Mouse (Mus musculus) gastrocnemius, postnatal 25 days (tissue): ENCODE measurements around the gene Il12a. TPM values are rescaled to one million over a fixed set of nuclear protein-coding genes. Genes with fewer than 3 reads are reported as not detected.

Source experiments
- DNase-seq: peaks from one replicate; pipeline ENCODE4 v3.0.0; 2022
- long read RNA-seq, 2 experiments: library from polyadenylated mRNA; stranded (forward); transcript quantifications; one replicate each; pipeline ENCODE4 v2.0.0; 2021
- total RNA-seq, 2 experiments: library from RNA; stranded (reverse); gene quantifications; 1 replicate in 1 of 2; 2 replicates in 1 of 2; pipeline ENCODE4 v1.2.3; 2021

The Il12a gene
- 1 to 10 TPM; 5.4 to 5.5 TPM for total RNA-seq
- long read RNA-seq, experiment 1, partial matches to known transcripts: 1 of 70 reads
- long read RNA-seq, experiment 1, other reads (novel, unspliced or antisense): 68 of 70 reads
- long read RNA-seq, experiment 2, transcript Il12a-203 (5 exons, 639 nt): major isoform, 6 of 48 reads
- long read RNA-seq, experiment 2, partial matches to known transcripts: 0 of 48 reads
- long read RNA-seq, experiment 2, other reads (novel, unspliced or antisense): 42 of 48 reads

DNA sequence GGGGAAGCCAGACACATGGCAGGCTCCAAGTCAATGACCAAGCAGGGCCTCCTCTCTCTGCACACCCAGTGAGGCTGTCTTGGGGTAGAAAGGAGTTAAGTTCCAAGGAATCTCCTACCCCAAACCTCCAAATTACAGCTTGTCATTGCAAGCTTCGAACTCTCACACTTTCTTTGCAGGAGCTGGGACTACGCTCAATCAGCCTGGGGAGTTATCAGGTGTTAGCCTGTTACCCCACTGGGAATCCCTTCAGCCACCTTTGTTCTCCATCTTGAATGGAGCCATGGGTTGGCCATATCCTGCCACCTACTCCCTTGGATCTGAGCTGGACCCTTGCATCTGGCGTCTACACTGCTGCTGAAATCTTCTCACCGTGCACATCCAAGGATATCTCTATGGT lies at the start of gene Il12a:
Gene Il12a, plus strand, starts transcription at position 301 of the 400 bp plus-strand sequence.
- no peak for DNase-seq

- no peak for DNase-seq
Measured at GRCm38 (mm10) chr3:68642935-68643334, 47.5 kb upstream of the Il12a start.

- peak; percentile 18 for DNase-seq
Measured at GRCm38 (mm10) chr3:68646387-68647130, 43.9 kb upstream of the Il12a start.

GRCm38 (mm10) chr3:68647282-68647681 lies 43.2 kb upstream of the Il12a start:
- no peak for DNase-seq

DNA sequence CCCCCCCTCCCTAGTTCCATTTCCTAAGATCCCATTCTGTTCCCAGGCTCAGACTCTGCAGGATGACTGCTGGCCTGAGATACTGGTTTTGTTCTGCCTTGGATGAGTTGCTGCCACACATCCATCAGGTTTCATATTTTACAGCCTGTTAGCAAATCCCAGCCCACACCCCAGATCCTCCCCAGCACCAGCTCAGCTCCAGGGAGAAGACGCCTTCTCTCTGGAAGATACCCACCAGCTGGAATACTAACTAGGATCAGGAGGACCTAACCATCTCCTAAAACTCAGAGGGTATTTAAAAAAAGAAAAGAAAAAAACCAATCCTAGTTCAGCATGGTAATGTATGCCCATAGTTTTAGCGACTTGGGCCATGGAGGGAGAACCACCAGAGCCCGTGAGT lies 40.2 kb upstream of the Il12a start:
- no peak for DNase-seq

DNA sequence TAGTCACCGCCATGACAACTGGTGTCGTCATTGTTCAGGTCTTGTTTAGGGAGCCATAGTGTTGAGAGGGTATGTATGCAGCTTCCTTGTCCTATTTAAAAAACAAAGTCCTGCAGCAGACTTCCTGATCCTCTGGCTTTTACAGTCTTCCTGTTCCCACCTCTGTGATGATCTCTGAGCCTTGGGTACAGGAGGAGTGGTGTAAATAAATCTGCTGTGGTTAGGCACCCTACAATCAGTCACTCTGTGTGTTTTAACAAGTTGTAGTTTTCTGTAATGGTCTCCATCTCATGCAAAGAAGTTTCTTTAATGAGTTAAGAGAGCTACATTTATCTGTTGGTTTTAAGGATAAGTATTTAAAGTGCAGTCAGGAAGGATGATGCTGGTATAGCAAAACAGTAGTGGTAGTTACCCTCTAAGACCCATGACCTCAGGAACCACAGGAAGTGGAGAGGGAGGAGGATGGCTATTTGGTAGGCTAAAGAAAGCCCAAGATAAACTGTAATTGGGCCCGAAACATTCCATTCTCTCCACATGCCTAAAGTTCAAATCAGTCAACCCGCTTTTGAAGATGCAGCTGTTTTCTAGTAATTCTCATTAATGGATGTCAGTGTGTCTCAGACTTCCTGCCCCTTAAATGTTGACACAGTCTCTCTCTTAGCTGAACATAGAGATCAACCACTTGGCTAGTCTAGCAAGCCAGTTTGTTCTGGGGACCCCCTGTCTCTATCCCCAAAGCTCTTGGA lies 33.7 kb upstream of the Il12a start:
- DNase-seq: no peak

DNA sequence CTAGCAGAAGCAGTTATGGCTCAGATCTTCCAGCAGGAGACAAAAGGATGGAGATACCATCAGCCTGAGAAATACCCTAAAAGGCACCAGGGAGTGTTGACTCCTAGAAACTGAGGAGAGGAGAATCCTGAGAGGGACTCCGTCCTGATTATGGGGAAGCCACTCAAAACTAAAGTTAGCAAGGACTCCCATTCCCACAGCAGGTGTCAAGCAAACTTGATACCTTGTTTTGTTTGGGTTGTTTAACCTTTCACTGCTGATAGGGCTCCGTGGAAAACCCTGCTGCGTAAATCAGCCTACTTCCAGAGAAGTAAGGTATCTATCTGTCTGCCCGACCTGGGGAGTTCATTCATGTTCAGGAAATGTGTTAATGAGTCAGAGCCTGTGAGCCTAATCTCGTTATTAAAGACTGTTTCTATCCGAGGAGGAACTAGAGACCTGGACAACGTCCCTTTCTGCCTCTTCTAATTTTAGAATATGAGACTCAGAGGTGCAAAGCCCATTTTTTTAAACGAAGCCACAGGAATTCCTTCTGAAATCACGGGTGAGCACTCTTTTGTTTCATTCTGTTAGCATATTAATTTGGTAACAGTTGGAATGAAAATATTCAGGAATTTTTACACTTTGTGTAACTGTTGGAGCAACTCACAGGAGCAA lies 32.7 kb upstream of the Il12a start:
- DNase-seq: no peak

- no peak for DNase-seq
Measured at GRCm38 (mm10) chr3:68659996-68660395, 30.4 kb upstream of the Il12a start.

DNA sequence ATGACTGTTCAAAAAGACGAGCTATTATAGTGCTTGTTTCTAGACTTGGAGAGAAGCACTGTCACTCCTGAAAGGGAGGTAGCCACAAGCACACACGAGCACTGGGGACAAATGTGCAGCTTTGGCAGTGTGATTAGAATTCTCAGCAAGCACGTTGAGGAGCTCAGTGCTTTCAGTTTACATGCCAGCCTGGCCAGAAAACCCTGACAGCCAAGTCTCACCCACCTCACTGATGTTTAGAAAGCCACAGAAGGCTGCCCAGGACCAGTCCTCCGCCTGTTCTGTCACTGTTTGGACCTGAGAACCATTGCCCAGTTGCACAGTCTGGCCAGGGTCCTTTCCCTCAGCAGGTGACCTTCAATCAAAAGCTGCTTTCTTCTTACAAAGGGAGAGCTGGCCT lies 29.9 kb upstream of the Il12a start:
- no peak for DNase-seq

DNA sequence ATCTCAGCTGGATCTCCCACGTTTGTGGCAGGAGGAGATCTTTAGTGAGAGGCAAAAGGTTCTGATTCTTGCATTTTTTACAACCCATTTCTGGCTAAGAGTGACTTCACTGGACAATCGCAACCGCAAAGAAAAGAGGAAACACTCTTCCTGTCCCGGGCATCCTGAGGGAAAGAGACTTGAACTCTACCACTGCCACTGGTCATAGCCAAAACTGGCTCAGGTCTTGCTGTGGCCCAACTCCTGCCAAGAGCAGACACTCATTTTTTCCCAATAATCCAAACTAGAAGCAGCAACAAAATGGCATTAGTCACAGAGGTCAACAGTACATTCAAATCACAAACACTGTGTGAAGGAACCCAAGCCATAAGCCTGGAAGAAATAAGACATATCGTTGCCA lies 28.1 kb upstream of the Il12a start:
- no peak for DNase-seq

GRCm38 (mm10) chr3:68664337-68664736 lies 26.1 kb upstream of the Il12a start:
- no peak for DNase-seq

GRCm38 (mm10) chr3:68666377-68666776 lies 24.1 kb upstream of the Il12a start:
- no peak for DNase-seq

- no peak for DNase-seq
Measured at GRCm38 (mm10) chr3:68667852-68668251, 22.6 kb upstream of the Il12a start.

GRCm38 (mm10) chr3:68669418-68669974 lies 20.9 kb upstream of the Il12a start:
- no peak for DNase-seq

GRCm38 (mm10) chr3:68674721-68675120 lies 15.7 kb upstream of the Il12a start:
- no peak for DNase-seq

DNA sequence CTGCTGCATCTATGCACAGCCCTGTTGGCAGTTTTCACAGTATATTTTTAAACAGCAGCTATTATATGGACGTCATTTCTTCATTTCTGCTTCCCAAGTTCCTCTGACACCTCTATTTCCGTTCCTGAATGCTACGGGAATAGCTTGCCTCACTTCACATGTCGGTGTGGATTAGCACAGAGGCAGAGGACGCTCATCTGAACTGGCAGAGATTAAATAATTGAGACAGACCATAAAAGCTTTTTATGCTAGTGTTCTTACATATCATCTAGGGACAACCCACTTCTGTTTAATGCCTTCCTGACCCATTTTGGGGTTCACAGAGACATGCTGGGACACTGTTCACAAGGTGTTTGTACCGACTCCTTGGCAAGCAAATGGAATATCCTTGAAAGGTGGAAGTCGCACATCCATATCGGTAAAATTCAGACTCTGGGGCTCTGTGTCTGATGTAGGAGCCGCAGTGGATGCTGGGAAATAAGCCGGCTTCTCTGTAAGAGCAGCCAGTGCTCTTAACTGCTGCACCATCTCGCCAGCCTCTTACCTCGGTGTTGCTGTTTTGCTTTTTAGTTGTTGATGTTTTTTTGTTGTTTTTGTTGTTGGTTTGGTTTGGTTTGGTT lies 15.1 kb upstream of the Il12a start:
- no peak for DNase-seq

GRCm38 (mm10) chr3:68675980-68676678 lies 14.3 kb upstream of the Il12a start:
- DNase-seq: no peak

GRCm38 (mm10) chr3:68676831-68677303 lies 13.6 kb upstream of the Il12a start:
- peak; percentile 63 for DNase-seq

- no peak for DNase-seq
Measured at GRCm38 (mm10) chr3:68678805-68679585, 11.4 kb upstream of the Il12a start.

DNA sequence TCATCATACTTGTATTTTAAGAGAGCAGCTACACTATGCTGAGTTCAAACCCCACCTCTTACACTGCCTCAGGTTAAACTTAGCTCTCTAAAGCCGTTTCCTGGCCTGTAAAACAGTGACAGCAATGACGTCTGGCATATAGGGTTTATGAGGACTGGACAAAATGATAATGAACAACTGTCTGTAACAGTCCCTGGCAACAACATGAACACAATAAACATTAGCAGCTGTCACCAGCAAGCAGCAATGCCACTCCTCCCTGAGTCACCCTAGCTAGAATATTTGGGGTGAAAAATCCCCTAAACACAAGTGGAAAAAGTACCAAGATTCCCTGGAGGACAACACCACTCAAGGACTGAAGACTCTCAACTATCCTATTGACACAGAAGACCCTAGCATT lies 6.9 kb upstream of the Il12a start:
- no peak for DNase-seq
